Mouse (Mus musculus) heart, embryonic 11.5 days (tissue): ENCODE data around the gene 9030025P20Rik. TPM values are rescaled to one million over a fixed set of nuclear protein-coding genes. Genes with fewer than 3 reads are reported as not detected.
"Not testable (repeated sequence)": the region's sequence is repeated elsewhere in the genome, so short reads cannot be mapped to it uniquely, and the experiment has no call there.

Experiments
- ATAC-seq: fragments of 200-750 bp; cut with Nextera tagmentation; replicated peaks from 2 replicates; pipeline ENCODE4 v1.8.0; 2017; ENCODE audit warnings: moderate library complexity; ENCODE audit not compliant: insufficient number of reproducible peaks, low FRiP score, low TSS enrichment
- H3K27ac ChIP-seq: fragments of 300-500 bp; sonication (generic); 2 replicates; pipeline ENCODE4 v1.5.1; 2014; ENCODE audit warnings: mild to moderate bottlenecking, low read depth, low read length
- H3K27me3 ChIP-seq: fragments of 300-500 bp; sonication (generic); 2 replicates; pipeline ENCODE4 v1.6.1; 2014; ENCODE audit warnings: mild to moderate bottlenecking, low read length, mixed read lengths; ENCODE audit not compliant: control insufficient read depth, insufficient read depth
- H3K36me3 ChIP-seq: fragments of 300-500 bp; sonication (generic); 2 replicates; pipeline ENCODE4 v1.6.1; 2014; ENCODE audit warnings: mild to moderate bottlenecking, low read length, moderate library complexity, mixed read lengths; ENCODE audit not compliant: control insufficient read depth, insufficient read depth
- H3K4me1 ChIP-seq: fragments of 300-500 bp; sonication (generic); 2 replicates; pipeline ENCODE4 v1.6.1; 2014; ENCODE audit warnings: low read length; ENCODE audit not compliant: control insufficient read depth, insufficient read depth
- H3K4me2 ChIP-seq: fragments of 300-500 bp; sonication (generic); 2 replicates; pipeline ENCODE4 v1.6.1; 2014; ENCODE audit warnings: mild to moderate bottlenecking, moderate library complexity
- H3K4me3 ChIP-seq: fragments of 300-500 bp; sonication (generic); 2 replicates; pipeline ENCODE4 v1.5.1; 2014; ENCODE audit warnings: low read depth, low read length
- H3K9ac ChIP-seq: fragments of 300-500 bp; sonication (generic); 2 replicates; pipeline ENCODE4 v1.6.1; 2014; ENCODE audit warnings: mild to moderate bottlenecking, low read depth, low read length, moderate library complexity
- H3K9me3 ChIP-seq: fragments of 300-500 bp; sonication (generic); replicated peaks from 2 replicates; pipeline ENCODE4 v1.6.1; 2016; ENCODE audit warnings: low read length; ENCODE audit not compliant: control insufficient read depth
- WGBS: fragments of 180-500 bp; shearing (Covaris S2); extraction: QIAGEN DNeasy Blood & Tissue Kit; methylation state at CpG from one replicate; pipeline ENCODE4 v1.1.7; 2014; ENCODE audit not compliant: insufficient replicate concordance; 5-methylcytosine and 5-hydroxymethylcytosine counted together
- polyA plus RNA-seq: library from polyadenylated mRNA; unstranded; fragments of >200 nt; fragmentation: Nextera tagmentation; extraction: Ambion mirVana; gene quantifications from 2 replicates; pipeline ENCODE4 v1.2.1, GENCODE M21; 2014

9030025P20Rik gene
- polyA plus RNA-seq, 1 experiment from 2014 or later: 6.6 TPM

GRCm38 (mm10) chr17:14943729-14944059, 34.6 kb upstream of the 9030025P20Rik start:
- ATAC-seq: no peak
- H3K4me1 ChIP-seq: peaks cover 14% of the 10 kb centered on the region
- WGBS: 16% methylated on average over 16 of the region's 16 CpGs

GRCm38 (mm10) chr17:14944551-14944950, 33.7 kb upstream of the 9030025P20Rik start:
- 86% methylated on average over 1 of the region's 1 CpGs for WGBS
- ATAC-seq: no peak
- Histone ChIP-seq H3K36me3 (peaks cover 10% of the 10 kb centered on the region), H3K4me3 (no peak overlapping the region), H3K4me1 (peaks cover 14% of the 10 kb centered on the region), H3K27ac (no peak overlapping the region), H3K4me2 (no peak overlapping the region), H3K27me3 (no peaks in the 10 kb centered on the region), H3K9ac (no peak overlapping the region), H3K9me3 (no peaks in the 10 kb centered on the region)

More at GRCm38 (mm10) chr17:14943729-14944059, 34.6 kb upstream of the 9030025P20Rik start:
- no peaks in the 10 kb centered on the region for H3K27me3 ChIP-seq
- no peaks in the 10 kb centered on the region for H3K9me3 ChIP-seq
- H3K4me3 ChIP-seq: peak overlapping the region; percentile 93
- H3K9ac ChIP-seq: peak overlapping the region; percentile 91
- H3K4me2 ChIP-seq: peak overlapping the region; percentile 94
- peak overlapping the region; percentile 64; the same call in 1 of the 2 replicates for H3K27ac ChIP-seq
- H3K36me3 ChIP-seq: peaks cover 8% of the 10 kb centered on the region; the same call in 1 of the 2 replicates

- Histone ChIP-seq H3K4me1 (peaks cover 7% of the 10 kb centered on the region), H3K4me3 (no peak overlapping the region), H3K27me3 (no peaks in the 10 kb centered on the region), H3K27ac (no peak overlapping the region), H3K36me3 (peaks cover 27% of the 10 kb centered on the region), H3K4me2 (no peak overlapping the region), H3K9me3 (no peaks in the 10 kb centered on the region), H3K9ac (no peak overlapping the region)
- WGBS: 78% methylated on average over 7 of the region's 7 CpGs
- no peak for ATAC-seq
Measured at GRCm38 (mm10) chr17:14949161-14949827, 29.0 kb upstream of the 9030025P20Rik start.

GRCm38 (mm10) chr17:14953452-14953851, 24.8 kb upstream of the 9030025P20Rik start:
- H3K4me1 ChIP-seq: no peaks in the 10 kb centered on the region
- no peaks in the 10 kb centered on the region for H3K9me3 ChIP-seq
- H3K27me3 ChIP-seq: no peaks in the 10 kb centered on the region
- H3K4me2 ChIP-seq: no peak overlapping the region
- H3K4me3 ChIP-seq: no peak overlapping the region
- no peak overlapping the region for H3K27ac ChIP-seq
- ATAC-seq: no peak
- H3K9ac ChIP-seq: no peak overlapping the region
- WGBS: 79% methylated on average over 8 of the region's 8 CpGs
- peaks cover 19% of the 10 kb centered on the region for H3K36me3 ChIP-seq

- ATAC-seq: no peak
- H3K4me1 ChIP-seq: peaks cover 6% of the 10 kb centered on the region
- no peak overlapping the region for H3K4me2 ChIP-seq
- peaks cover 3% of the 10 kb centered on the region; the same call in 1 of the 2 replicates for H3K36me3 ChIP-seq
- WGBS: 85% methylated on average over 5 of the region's 5 CpGs
- no peaks in the 10 kb centered on the region for H3K27me3 ChIP-seq
- no peak overlapping the region for H3K9ac ChIP-seq
- no peak overlapping the region for H3K27ac ChIP-seq
- H3K4me3 ChIP-seq: no peak overlapping the region
- H3K9me3 ChIP-seq: no peaks in the 10 kb centered on the region
Measured at GRCm38 (mm10) chr17:14958686-14959327, 19.5 kb upstream of the 9030025P20Rik start.

- no peaks in the 10 kb centered on the region for H3K36me3 ChIP-seq
- ATAC-seq: no peak
- WGBS: 41% methylated on average over 3 of the region's 3 CpGs
- H3K9me3 ChIP-seq: no peaks in the 10 kb centered on the region
- peak overlapping the region; percentile 28 for H3K4me3 ChIP-seq
- peaks cover 6% of the 10 kb centered on the region for H3K4me1 ChIP-seq
- H3K27ac ChIP-seq: no peak overlapping the region
- peak overlapping the region; percentile 48; the same call in 1 of the 2 replicates for H3K9ac ChIP-seq
- no peaks in the 10 kb centered on the region for H3K27me3 ChIP-seq
- peak overlapping the region; percentile 64 for H3K4me2 ChIP-seq
Measured at GRCm38 (mm10) chr17:14959979-14960378, 18.3 kb upstream of the 9030025P20Rik start.

GRCm38 (mm10) chr17:14960520-14960919, 17.7 kb upstream of the 9030025P20Rik start:
- WGBS: under 1% methylated on average over 19 of the region's 23 CpGs
- ATAC-seq: peak; percentile 4; the same call in 1 of the 2 replicates
- Histone ChIP-seq H3K27me3 (no peaks in the 10 kb centered on the region), H3K4me2 (peak overlapping the region; percentile 74), H3K27ac (no peak overlapping the region), H3K4me1 (peaks cover 6% of the 10 kb centered on the region), H3K36me3 (no peaks in the 10 kb centered on the region), H3K4me3 (peak overlapping the region; percentile 72), H3K9me3 (no peaks in the 10 kb centered on the region), H3K9ac (peak overlapping the region; percentile 81)

GRCm38 (mm10) chr17:14960951-14961556, 17.2 kb upstream of the 9030025P20Rik start, which contains the start of gene Phf10:
Gene Phf10 (minus strand): TSS chr17:14961273.
- H3K9ac ChIP-seq: peak within 1 kb of the TSS; percentile 81
- not testable (repeated sequence) for H3K36me3 ChIP-seq, H3K4me1 ChIP-seq, H3K27me3 ChIP-seq, H3K9me3 ChIP-seq
- peak within 1 kb of the TSS; percentile 46; the same call in 1 of the 2 replicates for H3K27ac ChIP-seq
- peak within 1 kb of the TSS; percentile 74 for H3K4me2 ChIP-seq
- under 1% methylated on average over 38 of the region's 100 CpGs for WGBS
- peak; percentile 84 for ATAC-seq
- H3K4me3 ChIP-seq: peak within 1 kb of the TSS; percentile 72
